Mouse (Mus musculus) CH12.LX (cell line): ENCODE results near the gene Rab11fip3. TPM values are rescaled to one million over a fixed set of nuclear protein-coding genes. Genes with fewer than 3 reads are reported as not detected.
A peak's percentile ranks its signal among the peaks of the same experiment; 100 is the strongest.
"Not testable (repeated sequence)": the region's sequence is repeated elsewhere in the genome, so short reads cannot be mapped to it uniquely, and the experiment has no call there.

Experiments used
- DNase-seq: peaks from one replicate; pipeline ENCODE4 v3.0.0-alpha.2; 2013; ENCODE audit errors: extremely low read depth
- H3K27ac ChIP-seq: 2 replicates; pipeline ENCODE4 v1.5.1; 2012; ENCODE audit warnings: low read depth, mild to moderate bottlenecking, control low read depth, moderate library complexity; ENCODE audit not compliant: insufficient read depth
- H3K27me3 ChIP-seq: replicated peaks from 2 replicates; pipeline ENCODE3; 2012; ENCODE audit warnings: inconsistent platforms
- H3K36me3 ChIP-seq, 2 experiments: replicated peaks in 1 of 2; 2 replicates each; pipeline versions ENCODE3 to v1.6.1; 2012; ENCODE audit warnings: inconsistent platforms in 1 of 2, low read length in 1 of 2, mild to moderate bottlenecking in 1 of 2, mixed read lengths in 1 of 2, moderate library complexity in 1 of 2; ENCODE audit not compliant: control insufficient read depth in 1 of 2, insufficient read depth in 1 of 2
- H3K4me1 ChIP-seq, 2 experiments: 2 replicates each; pipeline ENCODE4 v1.6.1; 2012; ENCODE audit warnings: inconsistent platforms in 1 of 2, moderate library complexity in 1 of 2; ENCODE audit not compliant: insufficient read depth in 2 of 2, control insufficient read depth in 1 of 2
- H3K4me2 ChIP-seq: 2 replicates; pipeline ENCODE4 v1.6.1; 2012; ENCODE audit warnings: low read depth, mild to moderate bottlenecking, control low read depth; ENCODE audit not compliant: poor library complexity, insufficient read depth, severe bottlenecking
- H3K4me3 ChIP-seq, 3 experiments: fragments of 150-350 bp in 1 of 3; sonication (generic) in 1 of 3; replicated peaks in 1 of 3; 2 replicates each; pipeline versions ENCODE3 to v1.5.1; 2011 to 2012; ENCODE audit warnings: low read depth in 2 of 3, low read length in 2 of 3, mild to moderate bottlenecking in 2 of 3, moderate library complexity in 2 of 3, control low read depth in 1 of 3, improper control_type of control experiment in 1 of 3, inconsistent platforms in 1 of 3, mixed read lengths in 1 of 3; ENCODE audit not compliant: poor library complexity in 1 of 3
- H3K79me2 ChIP-seq: replicated peaks from 2 replicates; pipeline ENCODE4 v1.6.1; 2012; ENCODE audit warnings: mild to moderate bottlenecking, moderate library complexity; ENCODE audit not compliant: control insufficient read depth, poor library complexity, insufficient read depth, severe bottlenecking; ENCODE audit errors: extremely low read depth
- H3K9ac ChIP-seq: 2 replicates; pipeline ENCODE4 v1.6.1; 2012; ENCODE audit warnings: low read depth, mild to moderate bottlenecking, control low read depth, moderate library complexity; ENCODE audit not compliant: insufficient read depth
- H3K9me3 ChIP-seq: replicated peaks from 2 replicates; pipeline ENCODE3; 2012; ENCODE audit warnings: low read length, inconsistent platforms, mixed read lengths
- CTCF ChIP-seq, 2 experiments: IDR thresholded peaks in 1 of 2; conservative IDR thresholded peaks in 1 of 2; 2 replicates each; pipeline ENCODE4 v1.5.1; 2011 to 2012; ENCODE audit warnings: low read depth in 2 of 2, low read length in 2 of 2, improper control_type of control experiment in 1 of 2, inconsistent platforms in 1 of 2, mild to moderate bottlenecking in 1 of 2, moderate library complexity in 1 of 2
- E2F4 ChIP-seq: IDR thresholded peaks from 2 replicates; pipeline ENCODE4 v1.6.1; 2011; ENCODE audit warnings: low read depth, low read length, improper control_type of control experiment; ENCODE audit not compliant: insufficient replicate concordance
- GABPA ChIP-seq: IDR thresholded peaks from 2 replicates; pipeline ENCODE4 v1.6.1; 2012; ENCODE audit warnings: low read depth, low read length, improper control_type of control experiment, inconsistent platforms; ENCODE audit not compliant: insufficient replicate concordance
- HCFC1 ChIP-seq: IDR thresholded peaks from 2 replicates; pipeline ENCODE4 v1.6.1; 2012; ENCODE audit warnings: low read depth, mild to moderate bottlenecking, inconsistent platforms, low read length, improper control_type of control experiment
- IRF4 ChIP-seq: IDR thresholded peaks from 2 replicates; pipeline ENCODE4 v1.6.1; 2014; ENCODE audit warnings: low read depth, mild to moderate bottlenecking, inconsistent platforms, low read length, improper control_type of control experiment
- JUN ChIP-seq: IDR thresholded peaks from 2 replicates; pipeline ENCODE4 v1.6.1; 2011; ENCODE audit warnings: low read depth, mild to moderate bottlenecking, low read length, improper control_type of control experiment, moderate library complexity; ENCODE audit not compliant: insufficient read depth
- MAFK ChIP-seq: IDR thresholded peaks from 2 replicates; pipeline ENCODE4 v1.6.1; 2011; ENCODE audit warnings: low read length, improper control_type of control experiment; ENCODE audit not compliant: insufficient replicate concordance
- MAX ChIP-seq: IDR thresholded peaks from 2 replicates; pipeline ENCODE4 v1.6.1; 2011; ENCODE audit warnings: low read length, improper control_type of control experiment
- MAZ ChIP-seq: IDR thresholded peaks from 2 replicates; pipeline ENCODE4 v1.6.1; 2012; ENCODE audit warnings: low read depth, mild to moderate bottlenecking, inconsistent platforms, low read length, improper control_type of control experiment, moderate library complexity
- MYC ChIP-seq: IDR thresholded peaks from 2 replicates; pipeline ENCODE4 v1.6.1; 2011; ENCODE audit warnings: low read depth, mild to moderate bottlenecking, improper control_type of control experiment, low read length
- NELFE ChIP-seq: IDR thresholded peaks from 2 replicates; pipeline ENCODE4 v1.6.1; 2011; ENCODE audit warnings: low read depth, low read length, improper control_type of control experiment
- NRF1 ChIP-seq: IDR thresholded peaks from 2 replicates; pipeline ENCODE4 v1.6.1; 2014; ENCODE audit warnings: low read depth, mild to moderate bottlenecking, inconsistent platforms, low read length, improper control_type of control experiment, moderate library complexity
- RAD21 ChIP-seq: IDR thresholded peaks from 2 replicates; pipeline ENCODE4 v1.6.1; 2011; ENCODE audit warnings: low read depth, mild to moderate bottlenecking, low read length, improper control_type of control experiment, moderate library complexity
- SMC3 ChIP-seq: IDR thresholded peaks from 2 replicates; pipeline ENCODE4 v1.6.1; 2011; ENCODE audit warnings: low read depth, low read length, improper control_type of control experiment
- TBP ChIP-seq: conservative IDR thresholded peaks from 2 replicates; pipeline ENCODE4 v1.6.1; 2011; ENCODE audit warnings: low read depth, low read length, improper control_type of control experiment
- UBTF ChIP-seq: IDR thresholded peaks from 2 replicates; pipeline ENCODE4 v1.6.1; 2012; ENCODE audit warnings: low read depth, mild to moderate bottlenecking, inconsistent platforms, low read length, improper control_type of control experiment, moderate library complexity
- ZC3H11A ChIP-seq: IDR thresholded peaks from 2 replicates; pipeline ENCODE4 v1.6.1; 2012; ENCODE audit warnings: low read depth, mild to moderate bottlenecking, inconsistent platforms, low read length, improper control_type of control experiment
- ZKSCAN1 ChIP-seq: IDR thresholded peaks from 2 replicates; pipeline ENCODE4 v1.6.1; 2012; ENCODE audit warnings: low read depth, inconsistent platforms, low read length, improper control_type of control experiment, borderline replicate concordance
- ZMIZ1 ChIP-seq: IDR thresholded peaks from 2 replicates; pipeline ENCODE4 v1.6.1; 2012; ENCODE audit warnings: low read depth, mild to moderate bottlenecking, inconsistent platforms, low read length, improper control_type of control experiment
- ZNF384 ChIP-seq: IDR thresholded peaks from 2 replicates; pipeline ENCODE4 v1.6.1; 2012; ENCODE audit warnings: low read depth, low read length, improper control_type of control experiment, inconsistent platforms
- dilution Hi-C: fragments of 300-500 bp; cut with MboI; formaldehyde crosslinking; loops from 2 replicates; pipeline ENCODE4 v1.14.3; 2020; ENCODE audit warnings: low sequenced_read_pairs; ENCODE audit not compliant: extremely low pct_unique_long_range_greater_than_20kb, extremely low pct_ligation_motif_present
- in situ Hi-C: fragments of 300-500 bp; cut with MboI; formaldehyde crosslinking; loops from 3 replicates; pipeline ENCODE4 v1.14.3; 2019; ENCODE audit warnings: low sequenced_read_pairs, low pct_ligation_motif_present, low pct_unique_long_range_greater_than_20kb, mixed read lengths
- polyA plus RNA-seq: library from polyadenylated mRNA; unstranded; fragments of >175 nt; gene quantifications from 2 replicates; pipeline ENCODE4 v1.2.1, GENCODE M21; 2012; ENCODE audit warnings: low read depth; ENCODE audit not compliant: insufficient read length
- total RNA-seq, 2 experiments: library from RNA; depleted of rRNA; stranded (reverse); fragments of 300-350 nt in 1 of 2; fragments of >200 nt in 1 of 2; gene quantifications; 2 replicates each; pipeline ENCODE4 v1.2.3; 2012 to 2014

The Rab11fip3 gene
- total and polyA plus RNA-seq, 3 experiments, result 3.5 to 7.6 (median 4.6) TPM

- in situ Hi-C loops, H3K4me2 ChIP-seq, H3K9ac ChIP-seq, H3K4me1 ChIP-seq, H3K4me3 ChIP-seq, H3K79me2 ChIP-seq, H3K9me3 ChIP-seq, dilution Hi-C loops, H3K27ac ChIP-seq, H3K36me3 ChIP-seq: not testable (repeated sequence)
- peak; percentile 31 for DNase-seq
- peaks cover 11% of the 10 kb centered on the region for H3K27me3 ChIP-seq
- TF ChIP-seq ZNF384 (peak; percentile 20; the same call in 1 of the 2 replicates), RAD21 (peak; percentile 43), MYC (peak; percentile 85), CTCF (conservative IDR thresholded peaks at IDR 0.05 in 1 of 2, IDR thresholded peaks at IDR 0.05 in 1 of 2; ENCODE audit: low read depth in 2 of 2, low read length in 2 of 2) (peak; percentile 11 to 77; a peak in 2 of 4 replicates), SMC3 (peak; percentile 45)
Observed at GRCm38 (mm10) chr17:26099316-26099715, 30.0 kb upstream of the Rab11fip3 start.

GRCm38 (mm10) chr17:26098461-26098860, 29.1 kb upstream of the Rab11fip3 start:
- TF ChIP-seq MYC, result no peak
- TF ChIP-seq CTCF (conservative IDR thresholded peaks at IDR 0.05 in 1 of 2, IDR thresholded peaks at IDR 0.05 in 1 of 2; ENCODE audit: low read depth in 2 of 2, low read length in 2 of 2), result no peak
- no peak for TF ChIP-seq SMC3
- no peak for TF ChIP-seq ZMIZ1
- TF ChIP-seq UBTF, result no peak
- no peak for TF ChIP-seq NRF1
- TF ChIP-seq TBP, result no peak
- no peak for TF ChIP-seq JUN
- no peak for TF ChIP-seq RAD21
- no peak for TF ChIP-seq HCFC1
- TF ChIP-seq MAFK, result no peak
- no peak for TF ChIP-seq MAX
- no peak for TF ChIP-seq ZNF384
- TF ChIP-seq ZKSCAN1, result no peak
- no peak for TF ChIP-seq ZC3H11A
- TF ChIP-seq GABPA, result no peak
- no peak for TF ChIP-seq NELFE
- TF ChIP-seq E2F4, result no peak
- no peak for TF ChIP-seq IRF4
- no peak for TF ChIP-seq MAZ
- TF ChIP-seq, all 38 proteins: peak for 0
- Histone ChIP-seq H3K4me2 (no peak overlapping the region), H3K9me3 (no peaks in the 10 kb centered on the region), H3K4me1 (peaks cover 0 to 3% of the 10 kb centered on the region in 2 experiments; a peak in 1 of 4 replicates), H3K4me3 (no peak overlapping the region), H3K79me2 (no peaks in the 10 kb centered on the region), H3K36me3 (no peaks in the 10 kb centered on the region), H3K27ac (no peak overlapping the region), H3K9ac (no peak overlapping the region), H3K27me3 (peaks cover 18% of the 10 kb centered on the region)
- dilution Hi-C loops, result no loop called here
- in situ Hi-C loops, result no loop called here
- DNase-seq, result no peak
